Mouse (Mus musculus) urinary bladder, adult 2 months (tissue): ENCODE results near the gene Adam1a. TPM values are rescaled to one million over a fixed set of nuclear protein-coding genes. Genes with fewer than 3 reads are reported as not detected.
"Not testable (repeated sequence)": the region's sequence is repeated elsewhere in the genome, so short reads cannot be mapped to it uniquely, and the experiment has no call there.

Experiments
- DNase-seq: peaks from one replicate; pipeline ENCODE4 v3.0.0; 2022; ENCODE audit warnings: low spot score
- polyA plus RNA-seq: library from polyadenylated mRNA; depleted of rRNA; stranded (reverse); fragments of >200 nt; gene quantifications from 2 replicates; pipeline ENCODE4 v1.2.3, GENCODE M21; 2012

Gene Adam1a
- polyA plus RNA-seq, 1 experiment, result 12.0 TPM

- DNase-seq, result peak; percentile 65
Observed at GRCm38 (mm10) chr5:121564468-121564895, 19.2 kb upstream of the Adam1a start.

GRCm38 (mm10) chr5:121562436-121562835 lies 17.2 kb upstream of the Adam1a start:
- no peak for DNase-seq

- DNase-seq, result no peak
Observed at GRCm38 (mm10) chr5:121549196-121549595, 3.9 kb upstream of the Adam1a start.

GRCm38 (mm10) chr5:121547084-121547483 lies 1.8 kb upstream of the Adam1a start:
- DNase-seq, result no peak

- DNase-seq, result no peak
Observed at GRCm38 (mm10) chr5:121546530-121546895, 1.2 kb upstream of the Adam1a start.

GRCm38 (mm10) chr5:121545793-121546529 lies 679 bp upstream of the Adam1a start, which contains the start of gene Mapkapk5:
Gene Mapkapk5, minus strand, starts transcription at chr5:121545905.
- DNase-seq, result peak; percentile 100

GRCm38 (mm10) chr5:121543370-121543769 lies 1.9 kb downstream of the Adam1a start:
- DNase-seq, result no peak

- no peak for DNase-seq
Observed at GRCm38 (mm10) chr5:121541235-121541634, 4.0 kb downstream of the Adam1a start.

GRCm38 (mm10) chr5:121540066-121540465 lies 5.2 kb downstream of the Adam1a start:
- no peak for DNase-seq

- DNase-seq, result no peak
Observed at GRCm38 (mm10) chr5:121537588-121537987, 7.7 kb downstream of the Adam1a start.

GRCm38 (mm10) chr5:121536921-121537555 lies 8.2 kb downstream of the Adam1a start:
- DNase-seq, result no peak

GRCm38 (mm10) chr5:121535116-121535515 lies 10.2 kb downstream of the Adam1a start:
- DNase-seq, result no peak

GRCm38 (mm10) chr5:121534521-121534920 lies 10.8 kb downstream of the Adam1a start:
- no peak for DNase-seq

GRCm38 (mm10) chr5:121526961-121527360 lies 18.3 kb downstream of the Adam1a start:
- no peak for DNase-seq

GRCm38 (mm10) chr5:121526526-121526925 lies 18.8 kb downstream of the Adam1a start:
- DNase-seq, result no peak

- DNase-seq, result no peak
Observed at GRCm38 (mm10) chr5:121525774-121526450, 19.4 kb downstream of the Adam1a start.

GRCm38 (mm10) chr5:121519758-121520157 lies 25.5 kb downstream of the Adam1a start:
- not testable (repeated sequence) for DNase-seq

GRCm38 (mm10) chr5:121518983-121519382 lies 26.3 kb downstream of the Adam1a start:
- no peak for DNase-seq

GRCm38 (mm10) chr5:121510009-121510408 lies 35.3 kb downstream of the Adam1a start:
- DNase-seq, result no peak

- no peak for DNase-seq
Observed at GRCm38 (mm10) chr5:121506846-121507245, 38.4 kb downstream of the Adam1a start.

GRCm38 (mm10) chr5:121503231-121503630 lies 42.1 kb downstream of the Adam1a start, which contains the start of gene Adam1b:
Gene Adam1b, minus strand, starts transcription at chr5:121503435.
- no peak for DNase-seq

GRCm38 (mm10) chr5:121501424-121501996 lies 43.8 kb downstream of the Adam1a start:
- not testable (repeated sequence) for DNase-seq
